Mouse (Mus musculus): ENCODE data around the gene Arhgap6. TPM values are rescaled to one million over a fixed set of nuclear protein-coding genes. Genes with fewer than 3 reads are reported as not detected.

Gene Arhgap6
- polyA plus RNA-seq, 1 experiment from 2014 or later, result 2.7 TPM

DNA sequence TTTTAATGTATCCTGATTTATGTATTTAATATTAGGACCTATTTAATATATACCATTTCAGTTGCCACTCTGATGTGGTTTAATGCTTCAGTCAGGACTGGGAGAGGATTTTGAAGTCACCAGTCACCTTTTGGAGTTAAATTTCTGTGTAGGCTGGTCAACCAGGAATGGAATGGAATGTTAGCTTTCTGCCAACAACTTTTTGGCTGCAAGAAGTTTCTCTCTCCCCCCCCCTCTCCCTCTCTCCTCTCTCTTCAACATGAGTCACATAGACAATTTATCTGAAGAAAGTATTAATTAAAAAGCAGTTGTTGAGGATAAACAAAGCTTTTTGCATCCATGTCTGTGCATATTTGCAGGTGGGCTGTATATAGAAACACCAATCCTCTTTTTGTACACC lies 217.8 kb downstream of the Arhgap6 start:
- H3K9ac ChIP-seq, result no peak overlapping the region
- no peaks in the 10 kb centered on the region for H3K4me1 ChIP-seq
- no peaks in the 10 kb centered on the region for H3K9me3 ChIP-seq
- no peaks in the 10 kb centered on the region for H3K36me3 ChIP-seq
- ATAC-seq (ENCODE audit: insufficient number of reproducible peaks, insufficient read depth, low FRiP score, low TSS enrichment, low read depth), result no peak
- H3K27me3 ChIP-seq, result peaks cover 19% of the 10 kb centered on the region
- H3K4me3 ChIP-seq, result no peak overlapping the region
- no peak overlapping the region for H3K4me2 ChIP-seq
- H3K27ac ChIP-seq, result no peak overlapping the region

DNA sequence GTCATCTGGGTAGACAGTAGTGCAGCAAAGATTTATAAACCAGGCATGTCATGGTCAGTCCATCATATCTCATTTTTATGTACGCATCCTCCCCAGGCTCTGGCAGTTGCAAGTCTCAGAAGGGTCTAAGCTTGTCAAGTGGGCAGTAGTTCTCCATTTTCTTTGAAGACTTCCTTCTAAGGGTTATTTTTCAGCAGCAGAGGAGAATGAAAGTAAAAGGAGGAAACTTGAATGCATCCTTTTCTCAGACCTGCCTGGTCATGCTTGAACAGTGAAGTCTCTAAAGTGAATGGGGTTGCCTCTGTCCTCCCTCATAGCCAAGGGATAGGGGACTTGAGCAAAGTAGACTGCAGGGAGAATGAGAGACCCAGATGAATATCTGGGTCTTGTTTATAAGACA lies 239.5 kb downstream of the Arhgap6 start:
- Histone ChIP-seq H3K9ac (no peak overlapping the region), H3K27ac (no peak overlapping the region), H3K9me3 (no peaks in the 10 kb centered on the region), H3K4me2 (no peak overlapping the region), H3K4me3 (no peak overlapping the region), H3K36me3 (no peaks in the 10 kb centered on the region), H3K27me3 (peaks cover 41% of the 10 kb centered on the region), H3K4me1 (no peaks in the 10 kb centered on the region)
- ATAC-seq (ENCODE audit: insufficient number of reproducible peaks, insufficient read depth, low FRiP score, low TSS enrichment, low read depth), result no peak
- 97% methylated on average over 1 of the region's 1 CpGs for WGBS

DNA sequence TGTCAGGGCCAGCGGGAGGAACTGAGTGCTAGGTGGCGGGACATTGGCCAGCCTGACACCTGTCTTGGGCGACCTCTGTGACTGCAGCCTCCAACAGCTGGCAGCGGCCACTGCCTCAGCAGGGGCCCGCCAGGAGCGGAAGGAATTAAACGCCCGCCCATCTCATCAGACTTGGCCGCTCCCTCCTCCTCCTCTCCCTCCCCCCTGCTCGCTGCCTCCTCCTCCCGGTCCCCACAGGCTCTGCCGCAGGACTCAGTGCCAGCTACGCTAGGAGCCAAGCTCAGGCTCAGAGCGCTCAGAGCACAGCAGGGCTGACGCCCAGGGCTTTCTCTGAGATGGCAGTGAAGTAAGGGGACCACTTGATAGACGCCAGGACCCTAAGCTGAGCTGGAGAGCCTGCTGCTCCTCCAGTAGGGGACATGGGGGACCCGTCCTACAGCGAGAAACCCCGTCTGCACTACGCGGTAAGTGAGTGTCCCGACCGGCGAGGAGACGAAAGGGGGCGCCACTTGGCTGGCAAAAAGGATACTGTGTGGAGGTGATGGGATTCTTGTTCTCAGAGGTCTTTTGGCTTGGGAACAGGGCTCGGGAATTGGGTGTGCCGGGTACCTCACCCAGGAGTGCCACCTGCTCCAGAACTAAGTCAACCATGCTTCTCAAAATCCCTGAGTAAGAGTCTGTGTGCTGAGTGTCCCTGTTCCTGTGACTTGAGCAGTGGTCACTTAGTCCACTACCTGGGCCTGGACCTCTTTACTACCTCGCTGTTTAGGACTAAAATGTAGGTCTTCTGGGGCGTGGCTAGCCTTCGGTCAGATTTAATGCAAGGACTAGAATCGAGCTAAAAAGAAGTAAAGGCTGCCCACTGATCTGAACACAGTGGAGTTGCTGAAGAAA lies 241.8 kb downstream of the Arhgap6 start:
- no peaks in the 10 kb centered on the region for H3K36me3 ChIP-seq
- H3K27ac ChIP-seq, result no peak overlapping the region
- peak; percentile 64 for ATAC-seq (ENCODE audit: insufficient number of reproducible peaks, insufficient read depth, low FRiP score, low TSS enrichment, low read depth)
- H3K27me3 ChIP-seq, result peaks cover 36% of the 10 kb centered on the region
- 20% methylated on average over 32 of the region's 32 CpGs for WGBS
- no peaks in the 10 kb centered on the region for H3K9me3 ChIP-seq
- H3K4me3 ChIP-seq, result peak overlapping the region; percentile 42
- H3K4me1 ChIP-seq, result no peaks in the 10 kb centered on the region
- peak overlapping the region; percentile 64 for H3K4me2 ChIP-seq
- H3K9ac ChIP-seq, result peak overlapping the region; percentile 56; the same call in 1 of the 2 replicates

DNA sequence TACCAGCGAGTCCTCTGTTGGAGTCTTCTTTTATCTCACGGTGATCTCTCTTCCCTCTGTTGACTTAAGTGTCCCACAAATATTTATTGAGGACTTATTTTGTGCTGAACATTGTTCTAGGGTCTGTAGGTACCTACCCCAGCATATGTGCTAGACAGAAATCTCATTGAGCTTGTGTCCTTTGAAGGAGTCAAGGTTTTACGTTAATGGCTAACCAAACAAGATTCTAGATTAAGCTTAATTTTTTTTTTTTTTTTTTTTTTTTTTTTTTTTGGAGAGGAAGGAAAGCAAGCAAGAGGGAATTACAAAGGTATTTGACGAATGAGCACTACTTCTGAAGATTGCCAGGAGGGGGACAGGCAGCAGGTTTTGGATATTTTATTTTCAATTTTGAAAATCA lies 242.5 kb downstream of the Arhgap6 start:
- no peaks in the 10 kb centered on the region for H3K4me1 ChIP-seq
- no peak overlapping the region for H3K4me3 ChIP-seq
- no peaks in the 10 kb centered on the region for H3K9me3 ChIP-seq
- no peak overlapping the region for H3K27ac ChIP-seq
- ATAC-seq (ENCODE audit: insufficient number of reproducible peaks, insufficient read depth, low FRiP score, low TSS enrichment, low read depth), result no peak
- 63% methylated on average over 4 of the region's 4 CpGs for WGBS
- no peaks in the 10 kb centered on the region for H3K36me3 ChIP-seq
- no peak overlapping the region for H3K4me2 ChIP-seq
- peaks cover 36% of the 10 kb centered on the region for H3K27me3 ChIP-seq
- no peak overlapping the region for H3K9ac ChIP-seq

DNA sequence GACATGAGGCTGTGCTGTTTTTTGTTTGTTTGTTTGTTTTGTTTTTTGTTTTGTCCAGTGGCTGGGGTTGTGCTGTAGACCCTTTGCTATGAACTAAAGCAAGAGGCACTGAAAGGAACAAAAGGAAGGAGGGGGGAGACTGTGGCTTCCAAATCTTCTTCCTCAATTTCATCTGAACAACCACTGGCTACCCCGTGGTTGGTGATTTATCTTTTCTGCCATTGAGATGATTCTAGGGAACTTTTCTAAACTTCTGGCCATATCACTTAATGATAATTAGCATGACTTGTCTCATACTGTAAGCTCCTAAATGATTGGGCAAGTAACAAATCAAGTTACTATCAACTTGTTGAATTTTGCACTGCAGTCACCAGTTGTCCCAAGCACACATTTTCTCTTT lies 249.0 kb downstream of the Arhgap6 start:
- H3K4me2 ChIP-seq, result no peak overlapping the region
- no peak overlapping the region for H3K9ac ChIP-seq
- 63% methylated on average over 1 of the region's 1 CpGs for WGBS
- H3K36me3 ChIP-seq, result no peaks in the 10 kb centered on the region
- no peak overlapping the region for H3K4me3 ChIP-seq
- no peaks in the 10 kb centered on the region for H3K9me3 ChIP-seq
- no peak overlapping the region for H3K27ac ChIP-seq
- H3K27me3 ChIP-seq, result peaks cover 6% of the 10 kb centered on the region; the same call in 1 of the 2 replicates
- ATAC-seq (ENCODE audit: insufficient number of reproducible peaks, insufficient read depth, low FRiP score, low TSS enrichment, low read depth), result no peak
- no peaks in the 10 kb centered on the region for H3K4me1 ChIP-seq

DNA sequence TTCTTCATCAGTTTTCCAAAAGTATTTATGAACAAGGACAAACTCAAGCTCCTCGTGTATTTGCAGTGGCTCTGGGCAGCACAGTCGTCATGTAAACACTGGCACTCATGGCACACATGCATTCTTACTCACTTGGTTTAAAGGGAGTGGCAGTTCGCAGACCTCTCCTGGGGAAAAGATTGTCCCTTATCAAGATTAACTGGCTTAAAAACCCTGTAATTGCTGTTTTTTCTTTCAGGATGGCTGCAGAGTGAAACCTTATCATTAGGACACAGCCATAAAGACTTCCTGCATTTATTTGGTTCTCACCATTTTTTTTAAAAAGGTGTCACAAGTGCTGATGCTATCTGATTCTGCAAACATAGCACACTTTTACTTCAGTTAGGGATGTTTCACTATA lies 252.7 kb downstream of the Arhgap6 start:
- Histone ChIP-seq H3K27me3 (peaks cover 6% of the 10 kb centered on the region; the same call in 1 of the 2 replicates), H3K9me3 (no peaks in the 10 kb centered on the region), H3K36me3 (no peaks in the 10 kb centered on the region), H3K4me1 (no peaks in the 10 kb centered on the region), H3K9ac (no peak overlapping the region), H3K27ac (no peak overlapping the region), H3K4me2 (no peak overlapping the region), H3K4me3 (no peak overlapping the region)
- WGBS, result 49% methylated on average over 3 of the region's 3 CpGs
- no peak for ATAC-seq (ENCODE audit: insufficient number of reproducible peaks, insufficient read depth, low FRiP score, low TSS enrichment, low read depth)

DNA sequence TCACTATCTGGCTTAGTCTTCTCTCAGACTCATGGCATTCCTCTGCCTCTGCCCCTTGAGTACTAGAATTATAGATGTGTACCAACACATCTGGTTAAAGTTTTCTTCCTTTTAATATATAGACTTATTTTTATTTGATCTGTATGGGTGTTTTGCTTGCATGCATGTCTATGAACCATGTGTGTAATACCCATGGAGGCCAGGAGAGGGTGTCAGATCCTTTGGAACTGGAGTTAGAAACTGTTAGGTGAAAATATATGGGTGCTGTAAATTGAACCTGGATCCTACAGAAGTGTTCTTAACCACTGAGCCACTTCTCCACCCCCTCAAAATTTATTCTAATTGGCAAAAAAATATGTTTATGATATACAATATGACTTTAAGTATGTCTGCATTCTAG lies 254.7 kb downstream of the Arhgap6 start:
- H3K27ac ChIP-seq, result no peak overlapping the region
- H3K4me3 ChIP-seq, result no peak overlapping the region
- no peak overlapping the region for H3K9ac ChIP-seq
- no peaks in the 10 kb centered on the region for H3K9me3 ChIP-seq
- H3K4me1 ChIP-seq, result no peaks in the 10 kb centered on the region
- H3K36me3 ChIP-seq, result no peaks in the 10 kb centered on the region
- ATAC-seq (ENCODE audit: insufficient number of reproducible peaks, insufficient read depth, low FRiP score, low TSS enrichment, low read depth), result no peak
- 0 out of 2 replicates have a peak, but pooled peaks cover 8% of the 10 kb centered on the region for H3K27me3 ChIP-seq
- H3K4me2 ChIP-seq, result no peak overlapping the region

DNA sequence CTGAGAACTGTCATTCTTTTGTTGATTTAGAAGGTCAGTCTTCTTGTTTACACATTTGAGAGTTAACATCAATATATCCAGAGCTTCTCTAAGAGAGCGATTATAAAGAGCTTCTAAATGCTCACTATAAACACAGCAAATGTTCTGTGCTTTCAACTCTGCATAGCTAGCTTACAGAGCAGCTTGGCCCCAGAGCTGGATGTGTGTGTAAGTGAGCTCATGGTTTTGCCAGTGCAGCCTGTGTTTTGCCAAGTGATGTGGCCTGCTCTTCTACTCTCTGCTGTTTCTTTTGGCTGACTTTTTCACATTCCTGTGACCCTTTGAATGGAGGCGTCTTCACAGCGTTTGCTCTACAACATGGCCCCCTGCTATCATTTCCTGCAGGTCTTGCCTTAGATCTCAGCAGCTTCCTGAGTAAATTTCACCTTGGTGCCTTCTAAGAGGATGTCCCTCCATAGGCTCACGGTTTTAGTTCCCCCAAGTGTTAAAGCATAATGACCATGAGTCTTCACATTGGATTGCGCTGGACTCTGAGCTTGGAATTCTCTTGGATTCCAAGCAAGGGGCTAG lies 259.1 kb downstream of the Arhgap6 start:
- 50% methylated on average over 5 of the region's 5 CpGs for WGBS
- Histone ChIP-seq H3K4me2 (no peak overlapping the region), H3K9me3 (no peaks in the 10 kb centered on the region)

DNA sequence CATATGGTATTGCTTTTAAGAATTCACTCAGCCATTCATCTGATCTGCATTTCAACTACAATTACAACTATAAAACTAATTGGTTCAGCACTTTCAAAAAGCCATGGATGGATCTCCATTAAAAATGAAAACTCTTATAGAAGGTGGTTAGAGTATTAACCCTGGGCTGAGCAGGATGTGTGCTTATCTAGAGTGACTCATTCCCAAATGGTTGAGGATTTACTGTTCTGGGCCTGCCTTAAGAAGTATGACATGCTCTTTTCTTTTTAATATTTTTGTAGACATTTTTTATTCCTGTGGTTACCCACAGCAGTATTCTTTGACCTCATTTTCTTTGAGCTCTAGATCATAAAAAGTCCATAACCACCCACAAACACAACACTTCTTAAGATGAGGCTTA lies 267.7 kb downstream of the Arhgap6 start:
- Histone ChIP-seq H3K4me2 (no peak overlapping the region), H3K4me3 (no peak overlapping the region), H3K27ac (no peak overlapping the region), H3K9ac (no peak overlapping the region), H3K4me1 (no peaks in the 10 kb centered on the region), H3K9me3 (no peaks in the 10 kb centered on the region), H3K36me3 (no peaks in the 10 kb centered on the region), H3K27me3 (peaks cover 21% of the 10 kb centered on the region)
- no peak for ATAC-seq (ENCODE audit: insufficient number of reproducible peaks, insufficient read depth, low FRiP score, low TSS enrichment, low read depth)

More for the DNA sequence above, 259.1 kb downstream of the Arhgap6 start:
- H3K27ac ChIP-seq, result no peak overlapping the region
- ATAC-seq (ENCODE audit: insufficient number of reproducible peaks, insufficient read depth, low FRiP score, low TSS enrichment, low read depth), result no peak
- H3K4me3 ChIP-seq, result no peak overlapping the region
- H3K36me3 ChIP-seq, result no peaks in the 10 kb centered on the region
- no peak overlapping the region for H3K9ac ChIP-seq
- peaks cover 13% of the 10 kb centered on the region for H3K27me3 ChIP-seq
- no peaks in the 10 kb centered on the region for H3K4me1 ChIP-seq

DNA sequence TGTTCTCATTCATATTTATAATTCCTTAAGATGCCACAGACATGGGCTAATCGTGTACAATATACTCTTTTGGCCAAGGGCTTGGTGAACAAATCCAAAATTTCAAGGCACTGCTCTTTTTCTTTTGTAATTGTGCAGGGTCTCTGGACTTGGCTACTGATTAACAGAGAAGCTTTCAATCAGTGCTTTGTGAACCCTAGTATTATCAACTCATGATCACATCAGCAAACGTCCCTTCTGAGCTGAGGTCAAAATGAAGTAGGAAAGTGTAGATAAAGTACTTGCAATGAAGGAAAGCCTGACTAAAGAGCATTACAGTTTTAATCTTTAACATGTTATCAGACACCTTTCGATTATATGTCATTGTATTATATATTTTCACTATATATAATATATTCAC lies 270.4 kb downstream of the Arhgap6 start:
- H3K9me3 ChIP-seq, result no peaks in the 10 kb centered on the region
- no peak for ATAC-seq (ENCODE audit: insufficient number of reproducible peaks, insufficient read depth, low FRiP score, low TSS enrichment, low read depth)
- H3K4me2 ChIP-seq, result no peak overlapping the region
- WGBS, result 62% methylated on average over 3 of the region's 3 CpGs
- no peaks in the 10 kb centered on the region for H3K36me3 ChIP-seq
- H3K9ac ChIP-seq, result no peak overlapping the region
- no peaks in the 10 kb centered on the region for H3K4me1 ChIP-seq
- peaks cover 19% of the 10 kb centered on the region for H3K27me3 ChIP-seq
- H3K27ac ChIP-seq, result no peak overlapping the region
- no peak overlapping the region for H3K4me3 ChIP-seq

DNA sequence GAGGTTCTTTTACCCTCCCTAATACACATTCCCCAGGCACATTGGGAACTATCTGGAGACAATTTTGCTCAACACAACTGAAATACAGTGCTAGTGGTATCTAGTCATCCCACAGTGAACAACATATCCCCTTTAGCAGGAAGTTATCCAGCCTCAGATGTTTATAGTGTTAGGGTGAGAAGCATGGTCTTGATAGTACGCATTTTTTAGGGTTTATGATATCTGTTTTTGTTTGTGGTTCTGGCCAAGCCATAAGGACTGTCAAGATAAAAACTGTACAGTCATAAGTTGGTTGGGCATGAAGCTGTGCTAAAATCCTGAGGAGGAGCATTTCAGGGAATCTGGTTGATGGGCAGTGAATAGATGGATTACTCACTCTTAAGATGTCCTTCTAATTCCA lies 271.0 kb downstream of the Arhgap6 start:
- no peak overlapping the region for H3K4me2 ChIP-seq
- H3K27ac ChIP-seq, result no peak overlapping the region
- no peak overlapping the region for H3K9ac ChIP-seq
- peaks cover 19% of the 10 kb centered on the region for H3K27me3 ChIP-seq
- no peak for ATAC-seq (ENCODE audit: insufficient number of reproducible peaks, insufficient read depth, low FRiP score, low TSS enrichment, low read depth)
- no peaks in the 10 kb centered on the region for H3K9me3 ChIP-seq
- H3K4me1 ChIP-seq, result no peaks in the 10 kb centered on the region
- H3K4me3 ChIP-seq, result no peak overlapping the region
- 94% methylated on average over 1 of the region's 1 CpGs for WGBS
- no peaks in the 10 kb centered on the region for H3K36me3 ChIP-seq

DNA sequence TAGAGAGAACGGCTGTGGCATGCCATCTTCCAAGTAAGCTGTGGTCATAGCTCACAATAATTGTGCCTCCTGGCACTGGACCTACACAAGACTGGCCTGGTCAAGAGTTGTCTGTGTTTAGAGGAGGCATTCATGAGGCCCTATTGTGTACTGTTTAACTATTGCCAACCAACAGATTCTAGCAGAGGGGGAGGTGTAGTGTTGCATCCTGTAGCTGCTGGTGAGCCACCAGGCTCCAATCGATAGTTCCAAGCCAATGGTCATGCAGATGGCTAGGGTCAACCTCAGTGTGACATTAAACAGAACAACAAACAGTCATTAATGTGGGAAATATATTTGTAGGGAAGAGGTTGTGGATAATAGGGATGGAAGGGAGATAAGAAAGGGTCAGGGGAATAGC lies 280.1 kb downstream of the Arhgap6 start:
- Histone ChIP-seq H3K4me3 (no peak overlapping the region), H3K9ac (no peak overlapping the region), H3K4me2 (no peak overlapping the region), H3K4me1 (no peaks in the 10 kb centered on the region), H3K27ac (no peak overlapping the region), H3K9me3 (no peaks in the 10 kb centered on the region), H3K27me3 (peaks cover 17% of the 10 kb centered on the region), H3K36me3 (no peaks in the 10 kb centered on the region)
- ATAC-seq (ENCODE audit: insufficient number of reproducible peaks, insufficient read depth, low FRiP score, low TSS enrichment, low read depth), result no peak
- WGBS, result 70% methylated on average over 2 of the region's 2 CpGs
